Mouse (Mus musculus) lung, postnatal 0 days (tissue): Measurements from ENCODE around the gene Itk.

Experiments used
- CTCF ChIP-seq: IDR thresholded peaks from 2 replicates; pipeline ENCODE4 v1.5.1; 2016; ENCODE audit warnings: antibody characterized with exemption, mild to moderate bottlenecking
- EP300 ChIP-seq: IDR thresholded peaks from 2 replicates; pipeline ENCODE4 v1.6.1; 2016; ENCODE audit warnings: antibody characterized with exemption, mild to moderate bottlenecking, control low read depth

- TF ChIP-seq CTCF, result no peak
- TF ChIP-seq EP300, result no peak
Observed at GRCm38 (mm10) chr11:46305881-46306520, 83.3 kb downstream of the Itk start.
